Mouse (Mus musculus) kidney, adult 2 months (tissue): ENCODE results near the gene Gm14393.
"Not testable (repeated sequence)": the region's sequence is repeated elsewhere in the genome, so short reads cannot be mapped to it uniquely, and the experiment has no call there.

Experiments used
- CTCF ChIP-seq: fragments of 200-500 bp; conservative IDR thresholded peaks from 2 replicates; pipeline ENCODE4 v1.5.1; 2011; ENCODE audit warnings: low read depth, mild to moderate bottlenecking, control low read depth, low read length, moderate library complexity, mixed read lengths; ENCODE audit not compliant: insufficient read depth, insufficient read length
- POLR2A ChIP-seq: fragments of 200-500 bp; IDR thresholded peaks from one replicate; pipeline ENCODE4 v1.6.1; 2011; ENCODE audit warnings: low read depth, low read length, control low read depth

DNA sequence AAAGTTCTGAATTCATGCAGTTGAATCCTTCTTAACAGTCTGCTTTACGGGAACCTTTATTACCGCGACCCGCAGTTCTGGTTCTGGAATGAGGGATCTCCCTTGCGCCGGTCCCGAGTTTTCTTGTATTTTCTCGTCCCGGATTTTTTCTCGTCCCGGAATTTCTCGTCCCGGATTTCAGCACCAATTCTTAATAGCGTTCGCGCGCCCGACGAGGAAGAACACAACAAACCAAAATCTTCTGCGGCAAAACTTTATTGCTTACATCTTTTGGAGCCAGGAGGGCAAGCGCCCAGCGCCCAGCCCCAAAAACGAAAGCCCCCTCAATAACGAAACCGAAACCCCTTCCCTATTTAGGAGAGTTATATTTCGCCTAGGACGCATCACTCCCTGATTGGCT is 23.3 kb downstream of the Gm14393 start:
- TF ChIP-seq CTCF, POLR2A: not testable (repeated sequence)
